Mouse (Mus musculus) CH12.LX (cell line): ENCODE results near the gene Fhit.

Experiments
- CTCF ChIP-seq, 2 experiments: IDR thresholded peaks in 1 of 2; conservative IDR thresholded peaks in 1 of 2; 2 replicates each; pipeline ENCODE4 v1.5.1; 2011 to 2012; ENCODE audit warnings: low read depth in 2 of 2, low read length in 2 of 2, improper control_type of control experiment in 1 of 2, inconsistent platforms in 1 of 2, mild to moderate bottlenecking in 1 of 2, moderate library complexity in 1 of 2
- EP300 ChIP-seq: IDR thresholded peaks from 2 replicates; pipeline ENCODE4 v1.6.1; 2011; ENCODE audit warnings: low read length, improper control_type of control experiment
- MAX ChIP-seq: IDR thresholded peaks from 2 replicates; pipeline ENCODE4 v1.6.1; 2011; ENCODE audit warnings: low read length, improper control_type of control experiment
- POLR2A ChIP-seq: IDR thresholded peaks from 2 replicates; pipeline ENCODE4 v1.6.1; 2011; ENCODE audit warnings: low read depth, mild to moderate bottlenecking, improper control_type of control experiment, low read length
- TCF12 ChIP-seq: IDR thresholded peaks from 2 replicates; pipeline ENCODE4 v1.6.1; 2014; ENCODE audit warnings: low read depth, mild to moderate bottlenecking, inconsistent platforms, low read length, improper control_type of control experiment

DNA sequence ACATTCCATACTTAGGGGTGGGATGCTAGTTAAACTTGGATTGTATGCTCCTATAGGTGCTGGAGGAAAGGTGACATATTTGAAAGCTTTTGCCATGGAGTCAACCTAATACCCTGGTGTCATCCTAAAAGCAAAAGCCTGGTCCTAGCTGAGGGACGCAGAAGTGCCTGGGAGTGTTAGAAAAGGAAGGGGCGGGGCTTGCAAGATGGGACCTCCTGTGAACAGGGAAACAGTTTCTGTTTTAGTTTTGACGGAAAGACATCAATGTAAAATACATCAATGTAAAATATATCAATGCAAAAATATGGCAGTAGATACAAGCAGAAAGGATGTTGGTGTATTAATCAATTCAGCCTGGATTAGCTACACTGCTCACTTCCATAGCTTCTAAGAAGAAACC, 504.5 kb downstream of the Fhit start:
- TF ChIP-seq CTCF (conservative IDR thresholded peaks at IDR 0.05 in 1 of 2, IDR thresholded peaks at IDR 0.05 in 1 of 2; ENCODE audit: low read depth in 2 of 2, low read length in 2 of 2) (no peak), EP300 (no peak), TCF12 (no peak), MAX (no peak), POLR2A (no peak)
